Comparison of ENCODE assay signal across 25 mouse cellular contexts in genomic region chr5:124342897-124343296, GRCm38 (mm10). TPM values are rescaled to one million over a fixed set of nuclear protein-coding genes. Genes with fewer than 3 reads are reported as not detected.
A peak's percentile ranks its signal among the peaks of the same experiment; 100 is the strongest.
DNase-seq lines count a peak whose midpoint lies in the region; ATAC-seq lines count a peak whose summit lies in the region.
"Had no signal": no experiment of that assay in that cellular context is flagged by ENCODE, and none has a peak within 500 bp of the region (broad histone marks: within the 10 kb centered on the region; RNA-seq: fewer than 3 reads in every experiment).

No protein-coding gene starts in this region.

- peak overlapping the region; percentile 22; the same call in 1 of the 2 replicates for H3K27ac ChIP-seq in embryonic facial prominence, embryonic 13.5 days
- no peak overlapping the region for H3K27ac ChIP-seq in embryonic facial prominence, embryonic 10.5 days (replicated peaks)
- H3K27ac ChIP-seq in forebrain, embryonic 15.5 days (replicated peaks), result peak overlapping the region; percentile 48; the same call in 1 of the 2 replicates
- no peak overlapping the region for H3K27ac ChIP-seq in forebrain, embryonic 14.5 days (ENCODE audit: low read depth, low read length)
- H3K27ac ChIP-seq in midbrain, embryonic 13.5 days, result peak overlapping the region; percentile 47; the same call in 1 of the 2 replicates
- no peak overlapping the region for H3K27ac ChIP-seq in midbrain, embryonic 10.5 days (replicated peaks)
- H3K27ac ChIP-seq: heart, embryonic 15.5 days; hindbrain, embryonic 10.5 days; hindbrain, embryonic 13.5 days; intestine, embryonic 15.5 days had no signal

- no peak overlapping the region for H3K9ac ChIP-seq in embryonic facial prominence, embryonic 13.5 days
- H3K9ac ChIP-seq in forebrain, embryonic 15.5 days (replicated peaks), result no peak overlapping the region
- H3K9ac ChIP-seq in forebrain, embryonic 14.5 days (ENCODE audit: low read length), result no peak overlapping the region
- H3K9ac ChIP-seq in midbrain, embryonic 13.5 days (replicated peaks), result no peak overlapping the region
- H3K9ac ChIP-seq: heart, embryonic 12.5 days; heart, embryonic 15.5 days; hindbrain, embryonic 13.5 days; intestine, embryonic 15.5 days had no signal

- H3K4me2 ChIP-seq in embryonic facial prominence, embryonic 13.5 days, result no peak overlapping the region
- no peak overlapping the region for H3K4me2 ChIP-seq in forebrain, embryonic 15.5 days (replicated peaks)
- no peak overlapping the region for H3K4me2 ChIP-seq in forebrain, embryonic 14.5 days (ENCODE audit: low read length)
- H3K4me2 ChIP-seq in midbrain, embryonic 13.5 days (replicated peaks), result no peak overlapping the region
- H3K4me2 ChIP-seq: heart, embryonic 12.5 days; heart, embryonic 15.5 days; hindbrain, embryonic 13.5 days; intestine, embryonic 15.5 days had no signal

- WGBS in embryonic facial prominence, embryonic 13.5 days, result 86% methylated on average over 8 of the region's 8 CpGs
- WGBS in embryonic facial prominence, embryonic 10.5 days, result 82% methylated on average over 8 of the region's 8 CpGs
- 79% methylated on average over 8 of the region's 8 CpGs for WGBS in forebrain, embryonic 15.5 days
- WGBS in forebrain, embryonic 14.5 days, result 78% methylated on average over 8 of the region's 8 CpGs
- WGBS in midbrain, embryonic 13.5 days, result 83% methylated on average over 8 of the region's 8 CpGs
- WGBS in midbrain, embryonic 10.5 days, result 90% methylated on average over 8 of the region's 8 CpGs

- H3K4me3 ChIP-seq in embryonic facial prominence, embryonic 13.5 days, result no peak overlapping the region
- H3K4me3 ChIP-seq in embryonic facial prominence, embryonic 10.5 days, result no peak overlapping the region
- no peak overlapping the region for H3K4me3 ChIP-seq in forebrain, embryonic 15.5 days
- H3K4me3 ChIP-seq in forebrain, embryonic 14.5 days (ENCODE audit: low read depth, low read length), result no peak overlapping the region
- H3K4me3 ChIP-seq in midbrain, embryonic 13.5 days (replicated peaks), result no peak overlapping the region
- no peak overlapping the region for H3K4me3 ChIP-seq in midbrain, embryonic 10.5 days
- H3K4me3 ChIP-seq: heart, embryonic 12.5 days; heart, embryonic 15.5 days; hindbrain, embryonic 10.5 days; hindbrain, embryonic 13.5 days; intestine, embryonic 15.5 days had no signal

- DNase-seq in embryonic facial prominence, embryonic 10.5 days (ENCODE audit: low spot score), result no peak
- no peak for DNase-seq in forebrain, embryonic 14.5 days (ENCODE audit: low spot score)
- DNase-seq in midbrain, embryonic 10.5 days (ENCODE audit: low spot score), result no peak
- DNase-seq in testis, postnatal 14 days (ENCODE audit: low spot score), result peak; percentile 54
- no peak for DNase-seq in yolk sac, embryonic 10.5 days (ENCODE audit: low spot score)
- DNase-seq: adrenal gland, postnatal 10 days; cerebellum, adult 11-12 months; cerebellum, adult 8-10 months; cerebellum, postnatal 36 days; gastrocnemius, postnatal 25 days; heart, adult 18-20 months; heart, postnatal 10 days; heart, postnatal 36 days; kidney, adult 11 months had no signal

- H3K9me3 ChIP-seq in embryonic facial prominence, embryonic 13.5 days, result no peaks in the 10 kb centered on the region
- H3K9me3 ChIP-seq in embryonic facial prominence, embryonic 10.5 days, result no peaks in the 10 kb centered on the region
- no peaks in the 10 kb centered on the region for H3K9me3 ChIP-seq in forebrain, embryonic 15.5 days
- H3K9me3 ChIP-seq in forebrain, embryonic 14.5 days (replicated peaks; ENCODE audit: control insufficient read depth, low read length), result no peaks in the 10 kb centered on the region
- no peaks in the 10 kb centered on the region for H3K9me3 ChIP-seq in midbrain, embryonic 13.5 days
- H3K9me3 ChIP-seq in midbrain, embryonic 10.5 days (replicated peaks), result no peaks in the 10 kb centered on the region
- H3K9me3 ChIP-seq: heart, embryonic 12.5 days; heart, embryonic 15.5 days; hindbrain, embryonic 10.5 days; hindbrain, embryonic 13.5 days; intestine, embryonic 15.5 days had no signal

- no peaks in the 10 kb centered on the region for H3K27me3 ChIP-seq in embryonic facial prominence, embryonic 13.5 days
- no peaks in the 10 kb centered on the region for H3K27me3 ChIP-seq in embryonic facial prominence, embryonic 10.5 days (replicated peaks; ENCODE audit: low read depth, poor library complexity, severe bottlenecking)
- no peaks in the 10 kb centered on the region for H3K27me3 ChIP-seq in forebrain, embryonic 15.5 days
- H3K27me3 ChIP-seq in forebrain, embryonic 14.5 days (replicated peaks; ENCODE audit: control insufficient read depth, insufficient read depth, low read length), result no peaks in the 10 kb centered on the region
- H3K27me3 ChIP-seq in midbrain, embryonic 13.5 days, result no peaks in the 10 kb centered on the region
- no peaks in the 10 kb centered on the region for H3K27me3 ChIP-seq in midbrain, embryonic 10.5 days (ENCODE audit: low read depth, poor library complexity, severe bottlenecking)
- H3K27me3 ChIP-seq: heart, embryonic 12.5 days; heart, embryonic 15.5 days; hindbrain, embryonic 13.5 days; intestine, embryonic 15.5 days had no signal

- peaks cover 23% of the 10 kb centered on the region for H3K4me1 ChIP-seq in embryonic facial prominence, embryonic 13.5 days
- peaks cover 9% of the 10 kb centered on the region; the same call in 1 of the 2 replicates for H3K4me1 ChIP-seq in embryonic facial prominence, embryonic 10.5 days
- peaks cover 17% of the 10 kb centered on the region for H3K4me1 ChIP-seq in forebrain, embryonic 15.5 days
- peaks cover 15% of the 10 kb centered on the region for H3K4me1 ChIP-seq in forebrain, embryonic 14.5 days (ENCODE audit: control insufficient read depth, insufficient read depth, low read length)
- peaks cover 9% of the 10 kb centered on the region; the same call in 1 of the 2 replicates for H3K4me1 ChIP-seq in midbrain, embryonic 13.5 days (replicated peaks)
- H3K4me1 ChIP-seq in midbrain, embryonic 10.5 days, result 0 out of 2 replicates have a peak, but pooled peaks cover 7% of the 10 kb centered on the region

- peaks cover 29% of the 10 kb centered on the region for H3K36me3 ChIP-seq in embryonic facial prominence, embryonic 13.5 days
- peaks cover 55% of the 10 kb centered on the region for H3K36me3 ChIP-seq in embryonic facial prominence, embryonic 10.5 days (replicated peaks)
- peaks cover 25% of the 10 kb centered on the region for H3K36me3 ChIP-seq in forebrain, embryonic 15.5 days
- peaks cover 40% of the 10 kb centered on the region for H3K36me3 ChIP-seq in forebrain, embryonic 14.5 days (ENCODE audit: control insufficient read depth, insufficient read depth, low read length)
- H3K36me3 ChIP-seq in midbrain, embryonic 13.5 days, result peaks cover 27% of the 10 kb centered on the region
- peaks cover 71% of the 10 kb centered on the region for H3K36me3 ChIP-seq in midbrain, embryonic 10.5 days

- no peak for ATAC-seq in embryonic facial prominence, embryonic 13.5 days (ENCODE audit: insufficient number of reproducible peaks, insufficient read depth, low FRiP score, low TSS enrichment, low read depth)
- ATAC-seq in forebrain, embryonic 15.5 days (replicated peaks), result no peak
- no peak for ATAC-seq in forebrain, embryonic 14.5 days
- no peak for ATAC-seq in midbrain, embryonic 13.5 days
- ATAC-seq: activated CD4-positive, CD25-positive, alpha-beta regulatory T cell, adult 4 months; CD4-positive, CD25-positive, alpha-beta regulatory T cell, adult 4 months; hindbrain, embryonic 16.5 days had no signal

RNA-seq across cellular contexts. Expression of gene 2810006K23Rik, which starts 15.0 kb away (rescaled TPM):
- 17.7 and 19.4 TPM in 2 replicates for polyA plus RNA-seq in embryonic facial prominence, embryonic 13.5 days (2015; fragmentation: Nextera tagmentation; extraction: Ambion mirVana)
- polyA plus RNA-seq in embryonic facial prominence, embryonic 10.5 days (2016; fragmentation: Nextera tagmentation; extraction: Ambion mirVana), result 20.9 and 25.2 TPM in 2 replicates
- polyA plus RNA-seq in forebrain, embryonic 15.5 days (2015; fragmentation: Nextera tagmentation; extraction: Ambion mirVana), result 19.0 and 22.6 TPM in 2 replicates
- 12.5 and 15.3 TPM in 2 replicates for polyA plus RNA-seq in forebrain, embryonic 14.5 days (2014; fragmentation: Nextera tagmentation; extraction: Ambion mirVana)
- polyA plus RNA-seq in midbrain, embryonic 13.5 days (2015; fragmentation: Nextera tagmentation; extraction: Ambion mirVana), result 15.9 and 16.7 TPM in 2 replicates
- 27.8 and 30.2 TPM in 2 replicates for polyA plus RNA-seq in midbrain, embryonic 10.5 days (2016; fragmentation: Nextera tagmentation; extraction: Ambion mirVana)

RNA-seq across cellular contexts. Expression of gene Mphosph9, which starts 15.1 kb away (rescaled TPM):
- 12.5 and 14.0 TPM in 2 replicates for polyA plus RNA-seq in embryonic facial prominence, embryonic 13.5 days (2015; fragmentation: Nextera tagmentation; extraction: Ambion mirVana)
- polyA plus RNA-seq in embryonic facial prominence, embryonic 10.5 days (2016; fragmentation: Nextera tagmentation; extraction: Ambion mirVana), result 19.0 and 21.2 TPM in 2 replicates
- 16.4 and 17.6 TPM in 2 replicates for polyA plus RNA-seq in forebrain, embryonic 15.5 days (2015; fragmentation: Nextera tagmentation; extraction: Ambion mirVana)
- 13.5 and 16.6 TPM in 2 replicates for polyA plus RNA-seq in forebrain, embryonic 14.5 days (2014; fragmentation: Nextera tagmentation; extraction: Ambion mirVana)
- polyA plus RNA-seq in midbrain, embryonic 13.5 days (2015; fragmentation: Nextera tagmentation; extraction: Ambion mirVana), result 15.4 and 16.5 TPM in 2 replicates
- polyA plus RNA-seq in midbrain, embryonic 10.5 days (2016; fragmentation: Nextera tagmentation; extraction: Ambion mirVana), result 16.2 and 18.5 TPM in 2 replicates

RNA-seq across cellular contexts. Expression of gene Cdk2ap1, which starts 20.0 kb away (rescaled TPM):
- polyA plus RNA-seq in embryonic facial prominence, embryonic 13.5 days (2015; fragmentation: Nextera tagmentation; extraction: Ambion mirVana), result 40.1 and 43.8 TPM in 2 replicates
- 72.0 and 78.0 TPM in 2 replicates for polyA plus RNA-seq in embryonic facial prominence, embryonic 10.5 days (2016; fragmentation: Nextera tagmentation; extraction: Ambion mirVana)
- polyA plus RNA-seq in forebrain, embryonic 15.5 days (2015; fragmentation: Nextera tagmentation; extraction: Ambion mirVana), result 85.6 and 193 TPM in 2 replicates
- 85.4 and 112 TPM in 2 replicates for polyA plus RNA-seq in forebrain, embryonic 14.5 days (2014; fragmentation: Nextera tagmentation; extraction: Ambion mirVana)
- polyA plus RNA-seq in midbrain, embryonic 13.5 days (2015; fragmentation: Nextera tagmentation; extraction: Ambion mirVana), result 78.7 and 82.5 TPM in 2 replicates
- 61.6 and 64.3 TPM in 2 replicates for polyA plus RNA-seq in midbrain, embryonic 10.5 days (2016; fragmentation: Nextera tagmentation; extraction: Ambion mirVana)

Comparison
In these comparisons a context has a peak if more than half of its experiments do, and no peak if none do; other contexts are left out.
1. H3K27ac ChIP-seq: peak in embryonic facial prominence, embryonic 13.5 days (single experiment), forebrain, embryonic 15.5 days (single experiment) and midbrain, embryonic 13.5 days (single experiment); none in embryonic facial prominence, embryonic 10.5 days (single experiment), forebrain, embryonic 14.5 days (single experiment) and midbrain, embryonic 10.5 days (single experiment).